Mouse (Mus musculus) thymus, adult 2 months (tissue): ENCODE measurements around the gene Ticrr.

ENCODE experiments used
- CTCF ChIP-seq: fragments of 200-500 bp; IDR thresholded peaks from 2 replicates; pipeline ENCODE4 v1.5.1; 2012; ENCODE audit warnings: mild to moderate bottlenecking, control low read depth, low read length, moderate library complexity, borderline replicate concordance; ENCODE audit not compliant: control insufficient read depth, poor library complexity, insufficient read depth; ENCODE audit errors: extremely low read depth
- POLR2A ChIP-seq: fragments of 200-500 bp; IDR thresholded peaks from 2 replicates; pipeline ENCODE4 v1.6.1; 2012; ENCODE audit warnings: mild to moderate bottlenecking, low read length, control low read depth, moderate library complexity; ENCODE audit not compliant: control insufficient read depth, poor library complexity, insufficient read depth; ENCODE audit errors: extremely low read depth

DNA sequence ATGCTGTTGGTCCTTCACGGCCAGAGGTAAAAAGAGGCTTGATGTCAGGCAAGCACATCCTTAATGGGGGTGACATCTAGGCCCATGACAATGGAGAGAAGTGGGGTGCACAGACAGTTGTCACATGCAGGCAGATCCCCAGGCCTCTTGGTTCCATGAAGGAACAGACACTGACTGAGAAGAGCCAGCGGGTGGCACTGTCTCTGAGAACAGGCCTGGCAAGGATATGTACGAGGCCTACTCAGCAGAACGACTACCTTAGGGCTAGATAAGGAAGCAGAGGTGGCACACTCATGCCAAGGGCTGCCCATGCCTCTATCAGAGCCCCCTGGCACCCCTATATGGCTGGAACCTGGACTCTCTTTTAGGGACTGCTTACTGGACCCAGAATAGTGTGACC is 40.5 kb upstream of the Ticrr start:
- TF ChIP-seq POLR2A = no peak
- no peak for TF ChIP-seq CTCF
